Mouse (Mus musculus) kidney, postnatal 0 days (tissue): Measurements from ENCODE around the gene Polk. TPM values are rescaled to one million over a fixed set of nuclear protein-coding genes. Genes with fewer than 3 reads are reported as not detected.

ENCODE experiments used
- ATAC-seq: fragments of 200-750 bp; cut with Nextera tagmentation; replicated peaks from 2 replicates; pipeline ENCODE4 v1.8.0; 2017; ENCODE audit warnings: low read depth, moderate number of reproducible peaks, moderate TSS enrichment, moderate library complexity; ENCODE audit not compliant: low FRiP score
- DNase-seq: peaks from one replicate; pipeline ENCODE4 v3.0.0-alpha.2; 2016; ENCODE audit warnings: low spot score
- H3K27ac ChIP-seq: fragments of 300-500 bp; sonication (generic); 2 replicates; pipeline ENCODE4 v1.5.1; 2014; ENCODE audit warnings: mild to moderate bottlenecking
- H3K27me3 ChIP-seq: fragments of 300-500 bp; sonication (generic); 2 replicates; pipeline ENCODE4 v1.6.1; 2014; ENCODE audit warnings: low read length, mixed read lengths; ENCODE audit not compliant: insufficient read depth
- H3K36me3 ChIP-seq: fragments of 300-500 bp; sonication (generic); 2 replicates; pipeline ENCODE4 v1.6.1; 2014; ENCODE audit warnings: low read length, mixed read lengths; ENCODE audit not compliant: insufficient read depth
- H3K4me1 ChIP-seq: fragments of 300-500 bp; sonication (generic); replicated peaks from 2 replicates; pipeline ENCODE4 v1.6.1; 2014; ENCODE audit warnings: antibody characterized with exemption, low read length, mixed read lengths; ENCODE audit not compliant: insufficient read depth
- H3K4me2 ChIP-seq: fragments of 300-500 bp; sonication (generic); 2 replicates; pipeline ENCODE4 v1.6.1; 2014; ENCODE audit warnings: mild to moderate bottlenecking, low read length, moderate library complexity, mixed read lengths
- H3K4me3 ChIP-seq: fragments of 300-500 bp; sonication (generic); replicated peaks from 2 replicates; pipeline ENCODE4 v1.5.1; 2014; ENCODE audit warnings: low read depth, low read length
- H3K9ac ChIP-seq: fragments of 300-500 bp; sonication (generic); 2 replicates; pipeline ENCODE4 v1.6.1; 2014; ENCODE audit warnings: low read depth, low read length
- H3K9me3 ChIP-seq: fragments of 300-500 bp; sonication (generic); replicated peaks from 2 replicates; pipeline ENCODE4 v1.6.1; 2016; ENCODE audit warnings: low read length, inconsistent platforms, mixed read lengths
- CTCF ChIP-seq: IDR thresholded peaks from 2 replicates; pipeline ENCODE4 v1.5.1; 2016; ENCODE audit warnings: antibody characterized with exemption, low read depth, mild to moderate bottlenecking, moderate library complexity
- WGBS: fragments of 180-500 bp; shearing (Covaris S2); extraction: QIAGEN DNeasy Blood & Tissue Kit; methylation state at CpG from one replicate; pipeline ENCODE4 v1.1.7; 2014; 5-methylcytosine and 5-hydroxymethylcytosine counted together
- polyA plus RNA-seq: library from polyadenylated mRNA; unstranded; fragments of >200 nt; fragmentation: Nextera tagmentation; extraction: Ambion mirVana; gene quantifications from 2 replicates; pipeline ENCODE4 v1.2.1, GENCODE M21; 2015

The Polk gene
- polyA plus RNA-seq, 1 experiment from 2014 or later: 4.1 TPM

GRCm38 (mm10) chr13:96478991-96479390 lies 63.4 kb downstream of the Polk start:
- H3K4me1 ChIP-seq: no peaks in the 10 kb centered on the region
- no peaks in the 10 kb centered on the region for H3K36me3 ChIP-seq
- no peak overlapping the region for H3K9ac ChIP-seq
- no peak for TF ChIP-seq CTCF
- H3K27me3 ChIP-seq: no peaks in the 10 kb centered on the region
- no peak overlapping the region for H3K4me2 ChIP-seq
- H3K4me3 ChIP-seq: no peak overlapping the region
- ATAC-seq: no peak
- no peak overlapping the region for H3K27ac ChIP-seq
- WGBS: 100% methylated on average over 1 of the region's 1 CpGs
- no peaks in the 10 kb centered on the region for H3K9me3 ChIP-seq
- DNase-seq: no peak

GRCm38 (mm10) chr13:96477226-96477625 lies 65.2 kb downstream of the Polk start:
- H3K27me3 ChIP-seq: no peaks in the 10 kb centered on the region
- WGBS: 84% methylated on average over 4 of the region's 4 CpGs
- TF ChIP-seq CTCF: no peak
- H3K4me2 ChIP-seq: no peak overlapping the region
- H3K9me3 ChIP-seq: no peaks in the 10 kb centered on the region
- DNase-seq (no peak), ATAC-seq (no peak)
- H3K4me1 ChIP-seq: no peaks in the 10 kb centered on the region
- no peaks in the 10 kb centered on the region for H3K36me3 ChIP-seq
- no peak overlapping the region for H3K27ac ChIP-seq
- no peak overlapping the region for H3K4me3 ChIP-seq
- no peak overlapping the region for H3K9ac ChIP-seq

GRCm38 (mm10) chr13:96470957-96471356 lies 71.4 kb downstream of the Polk start, which contains the start of gene Ankdd1b:
Gene Ankdd1b, minus strand, starts transcription at chr13:96471198.
- ATAC-seq (no peak), DNase-seq (no peak)
- H3K9me3 ChIP-seq: no peaks in the 10 kb centered on the region
- no peaks in the 10 kb centered on the region for H3K27me3 ChIP-seq
- no peak within 1 kb of the TSS for H3K9ac ChIP-seq
- WGBS: 84% methylated on average over 14 of the region's 14 CpGs
- H3K4me1 ChIP-seq: no peaks in the 10 kb centered on the region
- no peak within 1 kb of the TSS for H3K27ac ChIP-seq
- TF ChIP-seq CTCF: no peak
- H3K4me2 ChIP-seq: no peak within 1 kb of the TSS
- H3K36me3 ChIP-seq: no peaks in the 10 kb centered on the region
- H3K4me3 ChIP-seq: no peak within 1 kb of the TSS

GRCm38 (mm10) chr13:96470556-96470955 lies 71.8 kb downstream of the Polk start:
- Histone ChIP-seq H3K9ac (no peak overlapping the region), H3K27me3 (no peaks in the 10 kb centered on the region), H3K4me3 (no peak overlapping the region), H3K4me1 (no peaks in the 10 kb centered on the region), H3K36me3 (no peaks in the 10 kb centered on the region), H3K9me3 (no peaks in the 10 kb centered on the region), H3K4me2 (no peak overlapping the region), H3K27ac (no peak overlapping the region)
- WGBS: 56% methylated on average over 6 of the region's 6 CpGs
- TF ChIP-seq CTCF: no peak
- no peak for DNase-seq
- ATAC-seq: no peak

GRCm38 (mm10) chr13:96468678-96469077 lies 73.7 kb downstream of the Polk start:
- Histone ChIP-seq H3K27ac (no peak overlapping the region), H3K27me3 (no peaks in the 10 kb centered on the region), H3K4me1 (no peaks in the 10 kb centered on the region), H3K9ac (no peak overlapping the region), H3K4me2 (no peak overlapping the region), H3K36me3 (no peaks in the 10 kb centered on the region), H3K4me3 (no peak overlapping the region), H3K9me3 (no peaks in the 10 kb centered on the region)
- no peak for TF ChIP-seq CTCF
- no peak for DNase-seq
- WGBS: 86% methylated on average over 5 of the region's 5 CpGs
- ATAC-seq: no peak

GRCm38 (mm10) chr13:96465315-96465714 lies 77.1 kb downstream of the Polk start:
- DNase-seq (no peak), ATAC-seq (no peak)
- Histone ChIP-seq H3K4me3 (no peak overlapping the region), H3K27ac (no peak overlapping the region), H3K4me2 (no peak overlapping the region), H3K9ac (no peak overlapping the region), H3K9me3 (no peaks in the 10 kb centered on the region), H3K36me3 (no peaks in the 10 kb centered on the region), H3K27me3 (no peaks in the 10 kb centered on the region), H3K4me1 (no peaks in the 10 kb centered on the region)
- no peak for TF ChIP-seq CTCF
- WGBS: 53% methylated on average over 5 of the region's 5 CpGs

- no peak for TF ChIP-seq CTCF
- H3K4me1 ChIP-seq: no peaks in the 10 kb centered on the region
- no peaks in the 10 kb centered on the region for H3K9me3 ChIP-seq
- 60% methylated on average over 1 of the region's 1 CpGs for WGBS
- H3K27ac ChIP-seq: no peak overlapping the region
- no peak overlapping the region for H3K9ac ChIP-seq
- no peak overlapping the region for H3K4me2 ChIP-seq
- H3K27me3 ChIP-seq: no peaks in the 10 kb centered on the region
- no peak overlapping the region for H3K4me3 ChIP-seq
- no peaks in the 10 kb centered on the region for H3K36me3 ChIP-seq
- DNase-seq: no peak
- ATAC-seq: no peak
These were observed 79.7 kb downstream of the Polk start for GRCm38 (mm10) chr13:96462644-96463043.
